Mouse (Mus musculus): ENCODE measurements at regions not wholly inside any gene's neighbourhood (a gene's known extent, or its start where the extent isn't known, plus 50 kb on each side); places are given as distances from the start of the nearest gene placed in this dataset.
A peak's percentile ranks its signal among the peaks of the same experiment; 100 is the strongest.

GRCm38 (mm10) chr5:120251697-120252401 is 135.6 kb downstream of the Rbm19 start:
- H3K36me3 ChIP-seq (ENCODE audit: control insufficient read depth, insufficient read depth, low read length, poor library complexity, severe bottlenecking) = no peaks in the 10 kb centered on the region
- DNase-seq (ENCODE audit: low read depth, low spot score) = no peak
- H3K27me3 ChIP-seq (ENCODE audit: control insufficient read depth, insufficient read depth, low read length, poor library complexity, severe bottlenecking) = no peaks in the 10 kb centered on the region

- H3K27me3 ChIP-seq (ENCODE audit: control insufficient read depth, insufficient read depth, low read length, poor library complexity, severe bottlenecking) = no peaks in the 10 kb centered on the region
- DNase-seq (ENCODE audit: low read depth, low spot score) = peak; percentile 12
- no peaks in the 10 kb centered on the region for H3K36me3 ChIP-seq (ENCODE audit: control insufficient read depth, insufficient read depth, low read length, poor library complexity, severe bottlenecking)
Observed at GRCm38 (mm10) chr5:120252551-120252950, 136.3 kb downstream of the Rbm19 start.

- no peaks in the 10 kb centered on the region for H3K36me3 ChIP-seq (ENCODE audit: control insufficient read depth, insufficient read depth, low read length, poor library complexity, severe bottlenecking)
- no peak for DNase-seq (ENCODE audit: low read depth, low spot score)
- H3K27me3 ChIP-seq (ENCODE audit: control insufficient read depth, insufficient read depth, low read length, poor library complexity, severe bottlenecking) = no peaks in the 10 kb centered on the region
Observed at GRCm38 (mm10) chr5:120262715-120263273, 146.5 kb downstream of the Rbm19 start.

DNA sequence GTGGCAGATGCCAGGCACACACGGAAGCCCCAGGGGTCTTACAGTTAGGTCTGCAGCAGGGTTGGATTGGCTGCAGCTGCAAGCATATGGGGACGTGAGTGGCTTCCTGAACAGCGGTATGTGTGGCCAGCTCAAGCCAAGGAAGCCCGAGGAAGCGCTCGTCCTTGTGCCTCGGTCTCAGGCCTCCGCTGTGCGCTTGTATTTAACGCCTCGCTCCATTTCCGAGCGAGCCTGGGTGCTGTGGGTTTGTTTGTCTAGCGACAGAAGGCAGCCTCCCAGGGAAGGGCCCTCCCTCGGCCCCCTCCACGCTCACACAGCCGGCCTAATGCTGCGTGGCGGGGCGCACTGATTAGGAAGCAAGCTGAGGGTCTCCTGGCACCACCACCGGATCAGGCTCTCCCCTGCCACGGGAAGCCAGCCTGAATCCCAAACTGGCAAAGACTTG is 153.2 kb downstream of the Rbm19 start:
- no peaks in the 10 kb centered on the region for H3K36me3 ChIP-seq (ENCODE audit: control insufficient read depth, insufficient read depth, low read length, poor library complexity, severe bottlenecking)
- no peaks in the 10 kb centered on the region for H3K27me3 ChIP-seq (ENCODE audit: control insufficient read depth, insufficient read depth, low read length, poor library complexity, severe bottlenecking)
- DNase-seq (ENCODE audit: low read depth, low spot score) = no peak

GRCm38 (mm10) chr5:120270887-120271616 is 154.8 kb downstream of the Rbm19 start:
- H3K27me3 ChIP-seq (ENCODE audit: control insufficient read depth, insufficient read depth, low read length, poor library complexity, severe bottlenecking) = no peaks in the 10 kb centered on the region
- no peaks in the 10 kb centered on the region for H3K36me3 ChIP-seq (ENCODE audit: control insufficient read depth, insufficient read depth, low read length, poor library complexity, severe bottlenecking)
- DNase-seq (ENCODE audit: low read depth, low spot score) = no peak

- no peak for DNase-seq (ENCODE audit: low read depth, low spot score)
- peaks cover 7% of the 10 kb centered on the region for H3K27me3 ChIP-seq (ENCODE audit: control insufficient read depth, insufficient read depth, low read length, poor library complexity, severe bottlenecking)
- no peaks in the 10 kb centered on the region for H3K36me3 ChIP-seq (ENCODE audit: control insufficient read depth, insufficient read depth, low read length, poor library complexity, severe bottlenecking)
Observed at GRCm38 (mm10) chr5:120276229-120276628, 155.3 kb upstream of the Lhx5 start.

DNA sequence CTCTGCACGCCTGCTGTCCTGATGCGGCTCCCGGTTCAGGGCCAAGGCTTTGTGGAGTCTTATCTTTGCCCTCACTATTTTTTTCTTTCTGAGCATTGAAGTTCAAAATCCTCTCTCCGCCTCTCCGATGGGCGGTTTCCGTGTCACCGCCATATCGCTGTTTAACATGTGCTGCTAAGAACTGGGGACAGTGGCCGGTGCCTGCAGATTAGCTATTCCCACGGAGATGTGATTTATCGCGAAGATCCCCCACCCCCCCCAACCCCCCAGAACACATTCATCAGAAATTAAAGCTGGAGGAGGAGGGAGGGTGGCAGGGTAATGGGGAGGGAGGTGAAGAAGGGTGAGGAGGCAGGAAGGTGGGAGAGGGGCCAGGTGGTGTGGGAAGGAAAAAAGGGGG is 151.2 kb upstream of the Lhx5 start:
- H3K27me3 ChIP-seq (ENCODE audit: control insufficient read depth, insufficient read depth, low read length, poor library complexity, severe bottlenecking) = peaks cover 7% of the 10 kb centered on the region
- DNase-seq (ENCODE audit: low read depth, low spot score) = no peak
- no peaks in the 10 kb centered on the region for H3K36me3 ChIP-seq (ENCODE audit: control insufficient read depth, insufficient read depth, low read length, poor library complexity, severe bottlenecking)

- no peak for DNase-seq (ENCODE audit: low read depth, low spot score)
- H3K36me3 ChIP-seq (ENCODE audit: control insufficient read depth, insufficient read depth, low read length, poor library complexity, severe bottlenecking) = no peaks in the 10 kb centered on the region
- peaks cover 7% of the 10 kb centered on the region for H3K27me3 ChIP-seq (ENCODE audit: control insufficient read depth, insufficient read depth, low read length, poor library complexity, severe bottlenecking)
Observed at GRCm38 (mm10) chr5:120280991-120281602, 150.4 kb upstream of the Lhx5 start.

- H3K27me3 ChIP-seq (ENCODE audit: control insufficient read depth, insufficient read depth, low read length, poor library complexity, severe bottlenecking) = peaks cover 7% of the 10 kb centered on the region
- H3K36me3 ChIP-seq (ENCODE audit: control insufficient read depth, insufficient read depth, low read length, poor library complexity, severe bottlenecking) = no peaks in the 10 kb centered on the region
- no peak for DNase-seq (ENCODE audit: low read depth, low spot score)
Observed at GRCm38 (mm10) chr5:120281840-120282565, 149.5 kb upstream of the Lhx5 start.

DNA sequence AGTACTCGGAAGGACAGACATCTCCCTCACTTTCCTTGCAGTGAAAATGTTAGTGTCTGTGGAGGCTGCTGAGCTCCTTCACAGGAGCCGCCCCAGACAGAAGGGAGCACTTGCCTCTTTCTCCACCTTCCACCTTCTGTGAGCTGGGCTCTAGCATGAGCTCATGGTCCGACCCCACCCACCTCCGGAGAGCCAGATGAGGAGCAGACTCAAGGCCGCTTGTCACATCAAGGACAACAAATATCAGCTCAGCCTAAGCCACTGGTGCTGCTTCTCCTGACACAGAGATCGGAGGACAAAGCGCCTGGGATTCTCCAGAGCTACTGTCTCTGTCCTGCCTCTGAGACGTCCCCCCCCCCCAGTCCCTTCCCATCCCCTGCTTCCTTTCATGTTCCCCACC is 146.9 kb upstream of the Lhx5 start:
- no peak for DNase-seq (ENCODE audit: low read depth, low spot score)
- H3K27me3 ChIP-seq (ENCODE audit: control insufficient read depth, insufficient read depth, low read length, poor library complexity, severe bottlenecking) = peaks cover 7% of the 10 kb centered on the region
- no peaks in the 10 kb centered on the region for H3K36me3 ChIP-seq (ENCODE audit: control insufficient read depth, insufficient read depth, low read length, poor library complexity, severe bottlenecking)

GRCm38 (mm10) chr5:120285036-120285435 is 146.5 kb upstream of the Lhx5 start:
- DNase-seq (ENCODE audit: low read depth, low spot score) = no peak
- Histone ChIP-seq H3K36me3 (ENCODE audit: control insufficient read depth, insufficient read depth, low read length, poor library complexity, severe bottlenecking) (no peaks in the 10 kb centered on the region), H3K27me3 (ENCODE audit: control insufficient read depth, insufficient read depth, low read length, poor library complexity, severe bottlenecking) (peaks cover 6% of the 10 kb centered on the region; the same call in 1 of the 2 replicates)

DNA sequence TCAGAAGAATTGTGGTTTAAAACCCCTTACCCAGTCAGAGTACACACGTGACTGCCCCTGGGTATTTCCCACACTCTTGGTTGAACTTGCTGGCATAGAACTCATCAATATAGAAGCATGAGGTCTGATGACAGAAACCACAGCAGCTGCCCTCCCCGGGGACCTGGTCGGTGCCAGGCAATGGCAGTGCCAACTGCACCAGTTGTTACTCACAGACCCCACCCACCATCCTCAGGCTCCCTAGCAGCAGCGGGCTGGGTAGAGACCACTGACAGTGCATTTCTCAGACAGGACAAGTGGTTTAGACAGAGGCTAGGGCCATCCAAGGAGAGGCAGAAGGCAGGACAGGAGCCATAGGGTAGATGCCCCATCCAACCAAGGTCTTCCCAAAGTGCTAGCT is 144.7 kb upstream of the Lhx5 start:
- peak; percentile 2 for DNase-seq (ENCODE audit: low read depth, low spot score)
- no peaks in the 10 kb centered on the region for H3K36me3 ChIP-seq (ENCODE audit: control insufficient read depth, insufficient read depth, low read length, poor library complexity, severe bottlenecking)
- peaks cover 1% of the 10 kb centered on the region; the same call in 1 of the 2 replicates for H3K27me3 ChIP-seq (ENCODE audit: control insufficient read depth, insufficient read depth, low read length, poor library complexity, severe bottlenecking)

- DNase-seq (ENCODE audit: low read depth, low spot score) = no peak
- Histone ChIP-seq H3K36me3 (ENCODE audit: control insufficient read depth, insufficient read depth, low read length, poor library complexity, severe bottlenecking) (no peaks in the 10 kb centered on the region), H3K27me3 (ENCODE audit: control insufficient read depth, insufficient read depth, low read length, poor library complexity, severe bottlenecking) (peaks cover 1% of the 10 kb centered on the region; the same call in 1 of the 2 replicates)
Observed at GRCm38 (mm10) chr5:120288036-120288684, 143.3 kb upstream of the Lhx5 start.

DNA sequence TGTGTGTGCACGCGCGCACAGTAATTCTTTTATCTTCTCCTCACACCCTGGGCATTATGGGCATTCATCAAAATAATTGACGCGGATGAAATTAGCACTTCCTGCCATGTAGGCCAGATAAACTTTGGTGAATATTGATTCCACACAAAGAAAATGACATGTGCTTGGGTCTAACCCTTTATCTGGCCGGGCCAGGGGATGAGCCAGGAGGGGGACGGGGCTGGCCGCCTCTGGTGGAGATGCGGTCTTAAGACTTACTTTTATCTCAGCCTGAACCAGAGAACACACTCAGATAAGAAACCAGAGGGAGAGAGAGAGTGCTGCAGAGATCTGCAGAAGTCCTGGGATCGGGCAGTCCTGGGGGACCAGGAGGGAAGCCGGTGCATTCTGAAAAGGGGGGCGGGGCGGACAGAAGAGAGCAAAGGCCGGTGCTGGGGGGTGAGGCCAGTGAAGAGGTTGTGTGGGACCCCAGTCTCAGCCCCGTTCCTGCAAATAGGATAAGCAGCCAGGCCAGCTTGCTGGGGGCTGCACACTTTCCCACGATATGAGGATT is 136.9 kb upstream of the Lhx5 start:
- peaks cover under 1% of the 10 kb centered on the region; the same call in 1 of the 2 replicates for H3K27me3 ChIP-seq (ENCODE audit: control insufficient read depth, insufficient read depth, low read length, poor library complexity, severe bottlenecking)

More for the DNA sequence above, 136.9 kb upstream of the Lhx5 start:
- DNase-seq (ENCODE audit: low read depth, low spot score) = no peak
- no peaks in the 10 kb centered on the region for H3K36me3 ChIP-seq (ENCODE audit: control insufficient read depth, insufficient read depth, low read length, poor library complexity, severe bottlenecking)

All from splenic B cell, adult 2 months (primary cell).